Mouse (Mus musculus): ENCODE measurements around the gene Klf8. TPM values are rescaled to one million over a fixed set of nuclear protein-coding genes. Genes with fewer than 3 reads are reported as not detected.

The Klf8 gene
- polyA plus RNA-seq, 1 experiment, result 0.20 TPM

DNA sequence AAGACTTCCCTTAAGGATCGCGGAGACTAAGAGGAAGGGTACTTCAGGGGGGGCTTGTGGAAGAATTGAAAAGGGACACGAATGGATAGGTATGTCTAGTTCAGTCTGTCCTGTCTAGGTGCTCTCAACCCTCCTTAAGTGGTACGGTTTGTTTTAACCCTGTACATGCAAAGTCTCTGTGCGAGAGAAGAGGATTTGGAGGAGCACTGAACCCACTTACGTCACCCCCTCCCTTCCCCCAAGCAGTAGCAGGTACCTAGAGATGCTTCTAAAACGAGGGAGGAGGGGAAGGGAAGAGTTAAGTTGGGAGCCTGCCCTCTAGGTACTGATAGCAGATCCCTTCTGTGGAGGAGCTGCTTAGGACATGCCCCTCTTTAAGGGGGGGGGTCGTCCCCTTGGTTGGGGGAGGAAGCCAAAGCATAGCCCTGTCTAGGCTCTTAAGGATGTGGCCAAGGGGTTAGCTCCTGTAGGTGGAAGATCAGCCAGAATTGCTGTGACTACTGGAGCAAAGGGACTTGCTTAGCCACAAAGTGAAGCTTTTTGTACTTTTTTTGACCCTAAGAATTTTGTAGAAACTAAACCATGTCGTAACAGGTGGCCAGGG is 123.5 kb downstream of the Klf8 start:
- Histone ChIP-seq H3K27me3 (ENCODE audit: control insufficient read depth, insufficient read depth, low read length) (no peaks in the 10 kb centered on the region; the same call in 1 of the 2 replicates), H3K36me3 (ENCODE audit: control insufficient read depth, insufficient read depth, low read length) (no peaks in the 10 kb centered on the region), H3K4me1 (ENCODE audit: control insufficient read depth, insufficient read depth, insufficient read length, low read length) (peaks cover 4% of the 10 kb centered on the region; the same call in 1 of the 2 replicates), H3K27ac (ENCODE audit: insufficient read depth, low read depth, low read length) (no peak overlapping the region), H3K4me3 (ENCODE audit: low read depth, low read length) (no peak overlapping the region)
- TF ChIP-seq CTCF (IDR thresholded peaks at IDR 0.05; ENCODE audit: extremely low read depth, insufficient read length, insufficient replicate concordance, low read depth, low read length) (no peak), POLR2A (IDR thresholded peaks at IDR 0.05; ENCODE audit: low read depth, low read length) (no peak)
- WGBS, result 35% methylated on average over 9 of the region's 9 CpGs

DNA sequence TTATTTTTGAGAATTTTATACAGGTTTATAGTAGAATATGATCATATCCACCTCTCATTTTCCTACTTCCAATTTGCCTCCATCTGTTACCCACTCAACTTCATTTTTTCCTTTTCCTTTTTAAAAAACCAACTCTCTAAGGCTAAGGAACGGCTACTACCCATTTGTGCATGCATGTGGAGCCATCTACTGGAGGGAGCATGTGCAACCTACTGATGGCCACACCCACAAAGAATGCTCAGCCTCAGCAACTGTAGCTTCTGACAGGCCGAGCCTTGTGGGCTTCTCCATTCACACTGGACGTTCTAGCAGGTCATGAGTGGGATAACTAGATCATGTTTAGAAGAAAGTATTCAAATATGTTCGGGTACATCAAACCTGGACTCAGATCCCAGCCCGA is 129.5 kb downstream of the Klf8 start:
- H3K27me3 ChIP-seq (ENCODE audit: control insufficient read depth, insufficient read depth, low read length), result no peaks in the 10 kb centered on the region
- H3K4me3 ChIP-seq (ENCODE audit: low read depth, low read length), result no peak overlapping the region
- H3K27ac ChIP-seq (ENCODE audit: insufficient read depth, low read depth, low read length), result no peak overlapping the region
- 30% methylated on average over 5 of the region's 5 CpGs for WGBS
- TF ChIP-seq POLR2A (IDR thresholded peaks at IDR 0.05; ENCODE audit: low read depth, low read length) (no peak), CTCF (IDR thresholded peaks at IDR 0.05; ENCODE audit: extremely low read depth, insufficient read length, insufficient replicate concordance, low read depth, low read length) (peak; percentile 37; the same call in 1 of the 2 replicates)
- no peaks in the 10 kb centered on the region for H3K36me3 ChIP-seq (ENCODE audit: control insufficient read depth, insufficient read depth, low read length)
- no peaks in the 10 kb centered on the region for H3K4me1 ChIP-seq (ENCODE audit: control insufficient read depth, insufficient read depth, insufficient read length, low read length)

DNA sequence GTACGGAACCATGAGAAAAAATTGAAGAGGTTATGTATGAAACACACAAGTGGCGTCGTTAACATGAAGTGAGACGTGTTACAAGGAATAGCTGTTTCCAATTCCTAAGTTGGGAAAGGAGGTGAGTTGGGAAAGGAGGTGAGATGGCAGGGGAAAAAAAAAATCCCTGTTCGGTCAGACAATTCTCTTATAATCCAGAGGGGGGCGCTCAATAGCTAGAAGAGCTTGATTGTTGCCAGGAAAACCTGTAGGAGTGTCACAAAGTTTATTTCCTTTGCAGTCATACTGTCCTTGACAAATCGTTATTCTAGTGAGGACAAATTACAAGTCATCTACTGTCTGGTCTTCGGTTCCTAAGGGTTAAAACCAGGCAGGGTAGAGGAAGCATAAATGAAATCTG is 132.5 kb downstream of the Klf8 start:
- no peak overlapping the region for H3K4me3 ChIP-seq (ENCODE audit: low read depth, low read length)
- no peaks in the 10 kb centered on the region for H3K27me3 ChIP-seq (ENCODE audit: control insufficient read depth, insufficient read depth, low read length)
- WGBS, result 32% methylated on average over 8 of the region's 8 CpGs
- no peak for TF ChIP-seq CTCF (IDR thresholded peaks at IDR 0.05; ENCODE audit: extremely low read depth, insufficient read length, insufficient replicate concordance, low read depth, low read length)
- TF ChIP-seq POLR2A (IDR thresholded peaks at IDR 0.05; ENCODE audit: low read depth, low read length), result no peak
- no peak overlapping the region for H3K27ac ChIP-seq (ENCODE audit: insufficient read depth, low read depth, low read length)
- H3K36me3 ChIP-seq (ENCODE audit: control insufficient read depth, insufficient read depth, low read length), result no peaks in the 10 kb centered on the region
- no peaks in the 10 kb centered on the region for H3K4me1 ChIP-seq (ENCODE audit: control insufficient read depth, insufficient read depth, insufficient read length, low read length)

DNA sequence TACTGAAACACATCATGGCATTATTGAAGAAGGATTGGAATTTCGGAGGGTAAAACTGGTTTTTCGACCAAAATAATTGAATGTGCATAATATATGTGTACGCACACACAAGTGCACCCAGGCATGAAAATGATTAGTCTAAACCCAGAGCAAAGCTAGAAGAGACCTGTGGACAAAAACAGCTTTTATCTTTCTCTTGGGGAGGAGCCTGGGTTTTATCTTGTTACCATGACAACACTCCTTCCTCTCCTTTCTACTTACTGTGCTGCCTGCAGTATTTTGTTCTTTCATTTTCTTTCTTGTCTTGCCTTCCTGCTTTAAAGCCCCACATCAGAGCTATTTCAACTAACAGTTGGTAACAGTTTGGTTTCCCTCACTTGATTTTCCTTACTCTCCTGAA is 137.8 kb downstream of the Klf8 start:
- H3K36me3 ChIP-seq (ENCODE audit: control insufficient read depth, insufficient read depth, low read length), result no peaks in the 10 kb centered on the region
- H3K4me1 ChIP-seq (ENCODE audit: control insufficient read depth, insufficient read depth, insufficient read length, low read length), result no peaks in the 10 kb centered on the region
- H3K27ac ChIP-seq (ENCODE audit: insufficient read depth, low read depth, low read length), result no peak overlapping the region
- H3K27me3 ChIP-seq (ENCODE audit: control insufficient read depth, insufficient read depth, low read length), result no peaks in the 10 kb centered on the region
- no peak overlapping the region for H3K4me3 ChIP-seq (ENCODE audit: low read depth, low read length)
- WGBS, result 53% methylated on average over 3 of the region's 3 CpGs
- no peak for TF ChIP-seq POLR2A (IDR thresholded peaks at IDR 0.05; ENCODE audit: low read depth, low read length)
- no peak for TF ChIP-seq CTCF (IDR thresholded peaks at IDR 0.05; ENCODE audit: extremely low read depth, insufficient read length, insufficient replicate concordance, low read depth, low read length)

DNA sequence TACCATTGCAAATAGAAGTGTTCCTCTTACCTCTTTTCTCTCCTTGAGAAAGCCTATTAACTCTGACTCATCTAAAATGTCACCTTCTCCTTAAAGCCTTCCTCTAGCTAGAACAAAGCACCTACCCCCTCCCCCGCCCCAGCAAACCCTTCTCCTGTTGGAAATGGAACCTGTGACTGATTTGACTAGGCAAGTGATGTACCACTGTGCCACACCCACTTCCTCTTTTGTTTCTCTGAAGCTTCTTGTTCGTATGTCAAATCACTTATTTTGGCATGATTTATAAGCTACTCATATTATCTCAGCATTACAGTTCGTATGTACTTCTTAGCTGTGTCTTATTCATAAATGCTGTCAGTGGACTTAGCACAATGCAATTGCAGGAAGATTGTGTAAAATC is 144.5 kb downstream of the Klf8 start:
- no peaks in the 10 kb centered on the region for H3K4me1 ChIP-seq (ENCODE audit: control insufficient read depth, insufficient read depth, insufficient read length, low read length)
- H3K27me3 ChIP-seq (ENCODE audit: control insufficient read depth, insufficient read depth, low read length), result no peaks in the 10 kb centered on the region
- H3K36me3 ChIP-seq (ENCODE audit: control insufficient read depth, insufficient read depth, low read length), result no peaks in the 10 kb centered on the region
- TF ChIP-seq POLR2A (IDR thresholded peaks at IDR 0.05; ENCODE audit: low read depth, low read length) (no peak), CTCF (IDR thresholded peaks at IDR 0.05; ENCODE audit: extremely low read depth, insufficient read length, insufficient replicate concordance, low read depth, low read length) (no peak)
- 62% methylated on average over 3 of the region's 3 CpGs for WGBS
- H3K4me3 ChIP-seq (ENCODE audit: low read depth, low read length), result no peak overlapping the region
- no peak overlapping the region for H3K27ac ChIP-seq (ENCODE audit: insufficient read depth, low read depth, low read length)

DNA sequence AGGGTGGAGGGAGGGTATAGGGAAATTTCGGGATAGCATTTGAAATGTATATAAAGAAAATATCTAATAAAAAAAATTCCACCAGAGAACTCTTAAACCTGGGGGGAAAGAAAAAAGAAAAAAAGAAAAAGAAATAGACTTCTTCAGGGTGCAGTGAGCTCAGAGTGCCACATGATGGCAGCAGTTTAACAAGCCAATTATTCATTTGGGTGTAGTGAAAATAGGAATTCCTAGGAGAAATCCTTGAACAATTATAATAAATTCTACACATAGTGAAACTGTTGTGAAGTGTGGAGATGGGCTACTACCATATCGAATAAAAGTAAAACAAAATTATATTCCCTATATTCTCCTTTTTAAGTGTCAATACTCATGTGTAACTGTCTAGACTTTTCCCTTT is 152.0 kb downstream of the Klf8 start:
- 24% methylated on average over 2 of the region's 2 CpGs for WGBS
- TF ChIP-seq CTCF (IDR thresholded peaks at IDR 0.05; ENCODE audit: extremely low read depth, insufficient read length, insufficient replicate concordance, low read depth, low read length), result no peak
- TF ChIP-seq POLR2A (IDR thresholded peaks at IDR 0.05; ENCODE audit: low read depth, low read length), result no peak
- H3K4me3 ChIP-seq (ENCODE audit: low read depth, low read length), result no peak overlapping the region
- H3K36me3 ChIP-seq (ENCODE audit: control insufficient read depth, insufficient read depth, low read length), result no peaks in the 10 kb centered on the region
- H3K27ac ChIP-seq (ENCODE audit: insufficient read depth, low read depth, low read length), result no peak overlapping the region
- H3K27me3 ChIP-seq (ENCODE audit: control insufficient read depth, insufficient read depth, low read length), result no peaks in the 10 kb centered on the region
- H3K4me1 ChIP-seq (ENCODE audit: control insufficient read depth, insufficient read depth, insufficient read length, low read length), result no peaks in the 10 kb centered on the region

DNA sequence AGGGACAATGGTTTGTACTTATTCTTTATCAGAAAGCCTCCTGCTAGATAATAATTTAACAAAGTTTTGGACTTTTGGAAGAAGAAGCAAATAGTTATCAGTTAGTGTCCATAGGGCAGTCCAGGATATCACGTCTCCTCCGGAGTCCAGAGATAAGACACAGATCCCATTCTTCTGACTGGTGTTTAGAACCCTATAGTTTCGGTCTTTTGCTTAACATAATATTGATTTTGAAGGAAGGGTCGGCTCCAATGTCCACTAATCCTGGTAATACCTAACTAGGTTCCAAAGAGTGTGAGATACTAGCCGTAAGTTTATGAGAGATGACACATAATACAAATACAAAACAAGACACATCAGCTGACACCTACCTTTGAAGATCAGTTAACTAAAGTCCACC is 179.8 kb downstream of the Klf8 start:
- H3K4me1 ChIP-seq (ENCODE audit: control insufficient read depth, insufficient read depth, insufficient read length, low read length), result no peaks in the 10 kb centered on the region
- no peak overlapping the region for H3K4me3 ChIP-seq (ENCODE audit: low read depth, low read length)
- 39% methylated on average over 5 of the region's 5 CpGs for WGBS

More for the DNA sequence above, 179.8 kb downstream of the Klf8 start:
- TF ChIP-seq POLR2A (IDR thresholded peaks at IDR 0.05; ENCODE audit: low read depth, low read length) (no peak), CTCF (IDR thresholded peaks at IDR 0.05; ENCODE audit: extremely low read depth, insufficient read length, insufficient replicate concordance, low read depth, low read length) (no peak)
- no peaks in the 10 kb centered on the region for H3K27me3 ChIP-seq (ENCODE audit: control insufficient read depth, insufficient read depth, low read length)
- no peaks in the 10 kb centered on the region for H3K36me3 ChIP-seq (ENCODE audit: control insufficient read depth, insufficient read depth, low read length)
- no peak overlapping the region for H3K27ac ChIP-seq (ENCODE audit: insufficient read depth, low read depth, low read length)
